Mouse (Mus musculus): Measurements from ENCODE around the gene Ptprg. TPM values are rescaled to one million over a fixed set of nuclear protein-coding genes. Genes with fewer than 3 reads are reported as not detected.
A peak's percentile ranks its signal among the peaks of the same experiment; 100 is the strongest.

Gene Ptprg
- total RNA-seq, 2 experiments from 2014 or later = 96.1 to 105 TPM

DNA sequence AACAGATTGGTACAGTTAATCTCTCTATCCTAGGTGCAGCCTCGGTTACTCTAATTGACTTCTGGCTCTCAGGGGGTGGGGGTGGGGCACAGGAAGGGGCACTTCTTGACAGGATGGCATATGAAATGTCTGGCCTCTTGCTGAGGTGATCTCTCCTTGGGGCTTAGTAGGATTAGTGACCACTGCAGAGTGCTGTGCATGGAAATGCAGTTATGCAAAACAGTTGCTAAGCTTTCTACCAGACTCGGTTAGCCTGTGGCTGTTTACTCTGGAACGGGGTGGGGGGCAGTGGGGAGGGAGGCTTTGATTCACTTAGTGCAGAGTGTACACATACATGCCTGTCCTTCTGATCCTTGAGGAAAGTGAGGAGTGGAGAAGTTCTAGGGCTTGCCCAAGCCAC is 114.4 kb downstream of the Ptprg start:
- intact Hi-C loops (cut with DNase I) = no loop called here

DNA sequence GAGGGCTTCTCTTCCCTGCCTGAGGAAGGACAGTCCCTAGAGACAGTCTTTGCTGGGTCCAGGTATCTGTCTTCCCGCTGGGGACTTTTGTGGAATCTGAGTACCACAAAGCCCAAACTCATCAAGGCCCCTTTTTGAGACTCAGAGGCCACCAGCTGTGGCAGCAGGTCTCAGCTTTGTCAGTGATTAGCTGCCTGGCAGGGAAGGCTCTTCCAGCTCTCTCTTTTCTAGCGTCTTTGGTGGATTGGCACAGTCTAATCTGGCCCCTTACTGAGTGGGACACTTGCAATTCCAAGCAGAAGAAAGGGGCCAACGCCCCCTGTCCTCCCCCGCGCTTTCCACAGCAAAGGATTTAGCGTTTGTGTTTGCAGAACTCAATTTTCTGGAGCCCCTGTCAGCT is 117.5 kb downstream of the Ptprg start:
- DNase-seq (ENCODE audit: low spot score in 2 of 2) = no peak
- intact Hi-C loops (cut with DNase I) = no loop called here

More for the DNA sequence above, 114.4 kb downstream of the Ptprg start:
- no peak for DNase-seq (ENCODE audit: low spot score in 2 of 2)

DNA sequence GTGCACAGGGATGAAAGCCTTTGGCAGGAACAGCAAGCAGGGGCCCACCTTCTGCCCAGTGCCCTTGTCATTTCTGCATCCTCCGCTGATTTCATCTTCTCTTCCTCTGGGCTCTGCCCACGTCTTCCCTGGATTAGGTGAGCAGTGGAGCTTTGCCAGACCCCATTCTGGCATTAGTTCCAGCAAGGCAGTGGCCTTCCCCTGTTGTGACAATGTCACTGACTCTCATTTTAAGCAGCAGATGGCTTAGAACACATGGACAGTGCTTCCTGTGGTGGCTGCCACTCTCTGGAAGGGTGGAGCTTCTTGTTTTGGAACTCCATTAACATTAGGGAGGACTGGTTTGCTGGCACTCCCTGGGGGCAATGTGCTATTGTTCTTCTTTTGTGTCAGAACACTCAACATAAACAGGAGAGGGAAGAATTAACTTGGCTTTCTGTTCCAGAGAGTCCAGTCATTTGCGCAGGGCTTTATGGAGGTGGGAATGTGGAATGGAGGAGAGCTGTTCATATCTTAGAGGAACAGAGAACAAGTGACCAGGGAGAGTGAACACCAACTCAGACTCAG is 119.7 kb downstream of the Ptprg start:
- intact Hi-C loops (cut with DNase I) = no loop called here
- no peak for DNase-seq (ENCODE audit: low spot score in 2 of 2)

DNA sequence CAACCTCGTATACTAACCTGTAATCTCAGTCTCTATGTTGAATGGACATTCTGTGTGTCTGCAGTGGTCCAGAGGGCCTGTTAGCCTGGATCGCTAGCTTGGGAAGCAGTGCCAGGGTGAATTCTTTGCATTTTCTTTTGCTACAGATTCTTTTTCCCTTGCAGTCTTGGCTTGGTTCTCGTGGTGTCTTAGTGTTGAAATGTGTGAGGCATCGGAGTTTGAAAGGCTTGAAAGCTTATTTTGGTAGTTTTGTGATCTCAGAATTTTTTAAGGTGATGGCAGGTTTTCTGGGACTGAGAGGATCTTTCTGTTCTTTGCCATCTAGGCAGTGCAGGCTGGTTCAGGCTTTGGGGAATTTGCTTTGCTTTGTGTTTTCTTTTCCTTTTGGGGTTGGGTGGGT is 124.9 kb downstream of the Ptprg start:
- intact Hi-C loops (cut with DNase I) = no loop called here
- DNase-seq (ENCODE audit: low spot score in 2 of 2) = peak in 1 of 2 experiments; percentile 55

DNA sequence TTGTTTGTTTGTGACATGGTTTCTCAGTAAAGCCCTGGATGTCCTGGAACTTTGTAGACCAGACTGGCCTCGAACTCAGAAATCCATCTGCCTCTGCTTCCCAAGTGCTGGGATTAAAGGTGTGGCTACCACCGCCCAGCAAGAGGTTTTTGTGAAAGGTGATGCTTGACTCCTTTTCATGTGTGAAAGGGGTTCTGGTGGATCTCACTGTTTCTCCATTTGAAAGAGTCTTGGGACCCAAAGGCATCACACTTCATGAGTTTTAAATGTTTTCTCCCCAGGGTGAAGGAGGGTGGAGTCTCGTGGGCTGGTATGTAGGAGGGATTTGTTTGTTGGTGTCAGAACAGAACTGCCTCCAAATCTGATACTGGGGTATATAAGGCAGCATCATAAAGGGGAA is 126.4 kb downstream of the Ptprg start:
- no peak for DNase-seq (ENCODE audit: low spot score in 2 of 2)

DNA sequence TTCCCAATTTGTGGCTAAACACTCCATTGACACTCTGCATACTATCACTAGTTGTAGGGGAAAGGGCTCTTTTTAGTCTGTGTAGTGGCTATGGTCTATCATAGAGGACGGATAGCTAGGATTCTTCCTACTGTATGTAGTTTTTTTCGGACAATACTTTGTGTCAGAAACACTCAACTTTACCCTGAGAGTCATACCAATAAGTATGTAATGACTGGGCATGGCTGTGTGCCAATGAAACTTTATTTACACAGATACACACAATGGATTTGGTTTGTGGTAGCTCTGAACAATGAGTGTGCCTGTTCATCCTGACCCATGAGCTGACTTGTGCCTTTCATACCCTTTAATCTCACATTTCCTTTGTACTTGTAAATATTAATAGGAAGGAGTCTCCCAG is 127.3 kb downstream of the Ptprg start:
- intact Hi-C loops (cut with DNase I) = no loop called here
- DNase-seq (ENCODE audit: low spot score in 2 of 2) = no peak

More for the DNA sequence above, 126.4 kb downstream of the Ptprg start:
- intact Hi-C loops (cut with DNase I) = no loop called here

DNA sequence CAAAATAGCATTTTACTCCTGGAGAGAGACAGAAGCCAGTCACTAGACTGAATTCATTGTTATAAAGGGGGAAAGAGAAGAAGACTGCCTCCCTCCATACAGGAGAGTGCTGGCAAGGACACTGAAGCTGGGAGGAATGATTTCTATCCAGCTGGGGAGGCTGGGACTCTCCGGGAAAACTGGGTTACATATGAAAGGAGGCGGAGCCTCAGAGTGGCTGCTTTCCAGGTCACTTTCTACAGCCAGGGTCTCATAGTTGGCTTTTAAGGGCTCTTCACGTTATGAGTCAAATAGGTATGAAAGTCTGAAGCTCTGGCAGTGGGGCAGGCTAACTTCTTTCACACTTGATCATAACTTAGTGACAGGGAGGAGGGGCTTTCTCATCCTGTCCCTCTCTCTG is 129.1 kb downstream of the Ptprg start:
- no peak for DNase-seq (ENCODE audit: low spot score in 2 of 2)
- intact Hi-C loops (cut with DNase I) = no loop called here

DNA sequence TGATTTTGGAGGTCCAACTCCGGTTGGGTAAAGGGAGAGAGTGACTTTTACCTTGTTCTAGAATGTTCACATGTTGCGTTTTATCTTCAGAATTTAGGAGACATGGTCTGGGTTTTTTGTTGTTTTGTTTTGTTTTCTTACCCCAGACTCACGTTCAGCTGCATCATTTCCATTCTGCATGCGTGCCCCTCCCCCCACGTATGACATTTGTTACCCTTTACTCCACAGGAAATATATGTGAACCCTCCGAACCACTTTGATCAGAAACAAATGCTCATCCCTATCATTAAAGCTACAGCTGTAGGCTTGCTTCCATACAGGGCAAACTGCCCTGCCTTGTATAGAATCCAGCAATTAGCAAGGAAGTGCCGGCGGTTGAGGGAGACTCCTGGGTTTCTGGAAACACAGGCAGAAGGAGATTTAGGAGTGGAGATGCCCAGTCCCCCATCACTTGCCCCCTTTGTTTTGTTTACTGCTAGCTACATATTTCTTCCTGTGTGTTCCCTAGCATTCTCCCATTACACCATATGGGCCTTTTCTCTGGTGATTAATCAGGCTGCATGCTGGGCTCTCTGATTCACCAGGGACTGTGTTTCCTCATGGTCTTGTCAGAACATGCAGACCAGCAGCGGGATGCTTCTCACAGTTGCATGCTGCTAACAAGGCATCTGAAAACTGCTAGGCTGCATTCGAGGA is 130.2 kb downstream of the Ptprg start:
- no peak for DNase-seq (ENCODE audit: low spot score in 2 of 2)
- intact Hi-C loops (cut with DNase I) = no loop called here

DNA sequence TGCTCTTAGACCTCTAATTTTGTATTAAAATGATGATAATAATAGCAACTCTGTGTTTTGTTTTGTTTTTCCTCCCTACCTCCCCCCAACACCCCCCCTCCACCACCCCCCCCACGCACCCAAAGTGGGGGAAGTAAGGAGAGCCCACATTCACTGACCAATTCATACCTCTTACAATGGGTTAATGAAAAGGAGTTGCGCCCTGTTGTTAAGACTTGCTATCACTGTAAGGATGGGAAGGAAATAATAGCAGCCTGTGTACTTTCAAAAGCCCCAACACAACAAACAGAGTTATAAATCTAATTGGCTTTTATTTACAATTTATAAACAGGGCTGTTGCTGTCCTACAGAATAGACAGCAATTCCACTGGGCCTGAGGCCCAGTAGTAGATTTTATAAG is 130.8 kb downstream of the Ptprg start:
- DNase-seq (ENCODE audit: low spot score in 2 of 2) = no peak
- intact Hi-C loops (cut with DNase I) = no loop called here

DNA sequence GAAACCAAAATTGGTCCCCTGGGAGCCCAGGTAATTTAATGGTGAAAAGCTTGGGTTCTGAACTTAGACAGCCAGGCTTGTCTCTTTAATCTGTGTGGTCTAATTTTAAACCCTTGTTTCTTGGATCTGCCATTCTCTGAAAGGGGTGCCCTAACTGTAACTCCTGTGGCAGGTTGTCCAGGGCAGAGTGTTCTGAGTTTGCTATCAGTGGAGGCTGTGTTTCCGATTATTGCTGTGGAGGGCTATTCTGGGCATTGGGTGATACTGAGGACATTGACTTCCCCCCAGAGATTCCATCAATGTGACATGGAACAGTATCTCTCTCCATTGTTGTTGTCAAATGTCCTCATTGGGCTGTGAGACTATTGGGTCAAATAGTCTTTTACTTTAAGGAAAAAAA is 134.2 kb downstream of the Ptprg start:
- intact Hi-C loops (cut with DNase I) = no loop called here

DNA sequence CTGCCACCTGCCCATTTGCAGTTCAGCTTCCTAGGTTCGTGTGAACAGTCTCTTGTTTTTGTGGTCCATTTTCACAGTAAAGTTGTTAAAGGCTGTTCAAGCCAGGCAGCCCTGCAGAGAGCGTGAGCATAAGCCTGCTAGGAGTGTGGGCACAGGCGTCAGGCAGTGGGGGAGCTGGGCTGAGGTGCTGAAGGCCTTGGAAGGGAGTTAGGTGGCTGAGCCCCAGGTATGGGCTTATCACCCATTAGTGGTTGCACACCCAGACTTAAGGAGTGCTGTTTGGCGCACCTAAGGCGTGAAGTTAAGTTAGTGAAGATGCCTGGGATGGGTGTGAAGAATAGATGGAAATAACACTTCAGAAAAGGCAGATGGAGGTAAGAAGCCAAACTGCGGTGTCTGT is 134.8 kb downstream of the Ptprg start:
- peak in 1 of 2 experiments; percentile 61 for DNase-seq (ENCODE audit: low spot score in 2 of 2)
- intact Hi-C loops (cut with DNase I) = no loop called here

More for the DNA sequence above, 134.2 kb downstream of the Ptprg start:
- DNase-seq (ENCODE audit: low spot score in 2 of 2) = no peak

DNA sequence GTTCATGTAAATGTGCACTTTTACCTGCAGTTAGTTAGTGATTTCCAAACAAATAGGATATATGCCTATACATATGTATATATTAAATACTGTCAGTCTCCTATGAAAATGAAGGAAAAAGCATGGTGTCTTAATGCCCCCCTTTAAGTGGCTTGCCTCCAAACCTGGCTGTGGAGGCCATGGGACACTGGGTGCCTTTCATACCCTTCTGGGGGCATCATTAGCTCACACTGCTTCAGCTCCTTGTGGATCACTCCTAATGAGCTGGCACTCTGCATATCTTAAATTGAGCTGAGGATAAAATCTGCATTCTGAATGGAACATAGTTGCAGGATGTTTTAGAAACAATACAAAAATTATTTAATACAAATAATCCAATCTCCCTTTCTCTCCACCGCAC is 136.7 kb downstream of the Ptprg start:
- DNase-seq (ENCODE audit: low spot score in 2 of 2) = no peak
- intact Hi-C loops (cut with DNase I) = no loop called here

DNA sequence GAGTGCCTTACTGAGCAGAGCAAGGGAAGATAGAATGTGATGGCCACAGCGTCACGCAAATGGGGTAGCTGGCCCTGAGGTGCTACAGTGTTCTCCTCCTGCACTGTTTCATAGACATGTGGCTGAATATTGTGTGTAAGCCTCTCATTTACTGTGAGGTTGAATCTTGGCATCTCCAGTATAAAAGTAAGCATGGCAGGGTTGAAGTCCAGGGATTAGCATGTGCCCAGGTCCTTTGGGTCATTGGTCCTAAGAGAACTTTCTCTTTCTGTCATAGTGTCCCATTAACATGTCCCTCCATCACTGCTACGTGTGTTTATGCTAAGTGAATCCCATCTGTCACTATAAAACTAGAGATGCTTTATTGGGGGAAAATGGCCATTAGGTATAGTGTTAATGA is 138.2 kb downstream of the Ptprg start:
- intact Hi-C loops (cut with DNase I) = no loop called here

DNA sequence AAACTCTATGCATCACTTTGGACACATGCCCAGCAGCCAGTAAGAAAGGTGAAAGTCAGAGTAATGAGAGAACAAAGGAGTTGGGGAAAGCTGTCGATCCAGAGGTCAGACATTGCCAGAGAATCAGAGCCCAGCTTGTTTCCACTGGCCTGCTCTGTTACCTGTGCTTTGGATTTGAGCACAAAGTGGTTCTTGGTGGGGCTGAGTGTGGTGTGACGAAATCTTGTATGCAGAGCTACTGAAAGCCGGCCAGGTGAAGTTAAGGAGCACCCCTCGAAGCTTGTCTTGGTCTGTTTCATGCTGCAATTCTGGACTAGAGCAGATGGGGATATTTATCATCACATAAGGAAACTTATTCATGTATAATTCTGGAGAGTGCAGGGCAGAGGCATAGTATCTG is 145.5 kb downstream of the Ptprg start:
- no peak for DNase-seq (ENCODE audit: low spot score in 2 of 2)

More for the DNA sequence above, 138.2 kb downstream of the Ptprg start:
- DNase-seq (ENCODE audit: low spot score in 2 of 2) = no peak

DNA sequence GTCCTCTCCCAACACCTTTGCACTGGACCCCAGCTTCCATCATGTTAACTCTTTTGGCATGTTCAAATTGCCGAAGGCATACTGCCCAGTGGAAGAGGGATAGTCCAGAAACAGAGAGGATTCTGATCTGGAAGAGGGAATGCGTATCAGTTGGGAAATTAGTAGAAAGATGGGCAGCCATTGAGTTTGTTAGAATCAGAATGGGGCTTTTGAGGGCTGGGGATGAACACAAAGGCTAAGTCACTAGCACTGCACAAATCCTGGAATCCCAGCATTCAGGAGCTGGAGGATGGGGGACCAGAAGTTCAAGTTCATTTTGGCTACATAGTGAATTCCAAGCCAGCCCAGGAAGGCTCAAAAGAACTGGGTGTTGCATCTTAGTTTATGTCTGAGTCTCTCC is 146.3 kb downstream of the Ptprg start:
- intact Hi-C loops (cut with DNase I) = no loop called here
- no peak for DNase-seq (ENCODE audit: low spot score in 2 of 2)

More for the DNA sequence above, 145.5 kb downstream of the Ptprg start:
- intact Hi-C loops (cut with DNase I) = no loop called here

DNA sequence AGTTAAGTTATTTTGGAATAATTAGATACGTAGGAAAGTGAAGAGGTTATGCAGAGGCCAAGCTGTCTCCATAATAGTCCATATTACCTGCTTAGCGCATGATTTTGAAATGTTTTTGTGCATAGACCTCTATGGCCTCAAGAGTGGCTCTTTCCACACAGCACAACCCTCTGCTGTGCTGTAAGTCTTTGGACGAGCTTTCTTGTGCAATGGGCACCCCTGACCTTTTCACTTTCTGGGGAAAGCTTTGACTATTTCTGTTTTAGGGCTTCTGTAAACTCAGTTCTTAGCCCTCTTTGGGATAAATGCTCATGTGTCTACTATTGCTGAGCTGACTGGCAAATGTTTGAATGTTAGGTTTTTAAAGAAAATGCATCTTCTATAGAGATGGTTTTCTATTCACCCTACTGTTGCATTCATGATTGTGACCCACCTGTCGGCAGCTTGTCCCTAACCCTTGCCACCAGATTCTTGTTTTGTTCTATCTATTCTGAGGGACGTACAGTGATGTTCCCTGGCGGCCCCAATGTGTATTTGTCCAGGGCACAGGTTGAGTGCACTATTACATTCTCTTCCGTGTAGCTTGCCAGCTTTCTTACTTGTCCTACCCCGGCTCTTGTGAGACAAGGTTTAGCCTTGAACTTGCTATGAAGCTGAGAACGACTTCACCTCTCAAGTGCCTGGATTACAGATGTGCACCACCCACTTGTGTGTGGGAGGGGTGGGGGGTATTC is 148.4 kb downstream of the Ptprg start:
- intact Hi-C loops (cut with DNase I) = no loop called here
- no peak for DNase-seq (ENCODE audit: low spot score in 2 of 2)

DNA sequence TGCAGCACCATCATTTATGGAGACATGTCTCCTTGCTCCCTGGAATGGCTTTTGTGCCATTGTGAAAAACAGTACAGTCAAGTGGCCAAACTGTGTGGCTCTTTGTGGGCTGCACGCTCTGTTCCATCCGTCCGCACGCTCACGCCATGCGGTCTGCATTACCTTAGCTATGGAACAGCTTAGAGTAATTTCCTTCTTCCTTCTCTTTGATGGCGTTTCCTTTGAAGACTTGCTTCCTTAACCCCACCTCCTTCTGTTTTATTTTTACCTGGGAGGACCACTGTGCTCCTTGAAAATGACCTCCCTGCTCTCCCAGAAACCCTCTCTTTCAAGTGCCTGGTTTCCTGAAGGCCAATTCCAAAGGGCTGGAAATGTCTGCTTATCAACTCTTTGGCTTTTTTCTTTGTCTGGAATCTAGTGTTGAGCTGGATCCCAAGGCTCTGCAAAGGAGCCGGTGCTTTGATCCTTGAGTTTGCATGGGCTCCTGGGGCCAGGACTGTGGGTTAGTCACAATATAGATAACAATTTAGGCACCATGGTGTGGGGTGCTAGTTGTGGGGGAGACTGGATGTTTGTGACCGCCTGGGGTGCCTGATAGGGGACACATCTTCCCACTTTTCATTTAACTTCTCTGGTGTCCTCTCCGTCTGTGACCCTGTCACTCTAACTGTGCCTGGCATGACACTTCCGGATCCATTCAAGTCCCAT is 149.6 kb downstream of the Ptprg start:
- intact Hi-C loops (cut with DNase I) = no loop called here
- no peak for DNase-seq (ENCODE audit: low spot score in 2 of 2)

DNA sequence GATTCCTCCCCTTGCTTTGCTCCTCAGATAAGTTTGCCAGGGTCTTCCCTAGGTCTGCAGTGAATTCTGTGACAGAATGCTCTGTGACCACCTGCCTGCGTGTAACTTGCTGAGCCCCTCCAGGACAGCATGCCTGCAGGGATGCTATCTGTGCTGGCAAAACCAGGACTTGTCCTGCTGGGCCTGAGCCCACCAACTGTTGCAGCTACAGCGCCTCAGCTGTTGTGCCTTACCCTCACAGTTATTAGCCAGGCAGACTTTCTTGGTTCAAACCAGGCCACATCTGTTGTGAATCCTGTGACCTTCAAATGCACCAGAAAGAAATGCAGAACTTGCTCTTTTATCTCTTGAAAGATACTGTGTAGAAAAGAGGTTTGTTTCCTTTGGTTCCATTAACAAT is 151.5 kb downstream of the Ptprg start:
- intact Hi-C loops (cut with DNase I) = no loop called here
- no peak for DNase-seq (ENCODE audit: low spot score in 2 of 2)

DNA sequence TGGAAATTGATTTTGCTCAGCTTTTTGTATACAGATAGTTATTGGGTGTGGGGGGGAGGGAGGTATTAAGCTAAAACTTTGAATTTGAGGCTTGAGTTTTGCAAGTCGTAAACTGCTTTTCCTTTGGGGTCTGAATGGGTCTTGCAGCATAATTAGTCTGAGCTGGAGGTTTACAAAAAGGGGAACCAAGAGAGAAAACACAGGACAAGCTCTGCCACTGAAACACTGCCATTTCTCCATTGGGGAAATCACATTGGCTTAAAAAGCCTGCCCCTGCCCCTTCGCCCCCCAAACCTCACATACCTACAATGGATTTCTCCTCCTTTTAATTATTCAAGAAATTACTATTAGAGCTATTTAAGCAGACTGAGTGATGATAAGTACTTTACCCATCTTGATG is 156.0 kb downstream of the Ptprg start:
- no peak for DNase-seq (ENCODE audit: low spot score in 2 of 2)
- intact Hi-C loops (cut with DNase I) = no loop called here

DNA sequence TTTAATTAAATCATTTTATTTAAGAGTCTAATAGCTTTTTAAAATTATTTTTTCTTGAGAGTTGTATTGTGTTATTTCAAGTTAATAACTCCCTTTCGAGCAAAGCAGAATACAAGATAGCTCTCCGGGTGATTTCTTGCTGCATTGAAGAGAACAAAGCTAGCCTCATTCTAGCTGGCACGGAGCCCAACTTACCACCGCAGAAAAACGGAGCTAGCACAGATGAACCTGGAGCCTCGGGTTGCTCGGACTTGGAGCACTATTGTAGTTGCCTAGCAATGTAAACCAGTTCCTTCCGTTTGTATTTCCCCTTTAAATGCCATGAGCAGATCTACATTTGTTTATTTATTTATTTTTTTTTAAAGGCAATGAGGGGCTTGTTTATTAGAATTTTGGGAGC is 156.5 kb downstream of the Ptprg start:
- DNase-seq (ENCODE audit: low spot score in 2 of 2) = no peak
- intact Hi-C loops (cut with DNase I) = no loop called here
